Mouse (Mus musculus): Measurements from ENCODE around the gene Pard3b.
A peak's percentile ranks its signal among the peaks of the same experiment; 100 is the strongest.

Gene Pard3b

GRCm38 (mm10) chr1:62664960-62665645 lies 1026.5 kb downstream of the Pard3b start:
- peak; percentile 86 for DNase-seq

- no peak for DNase-seq
Measured at GRCm38 (mm10) chr1:62665771-62666730, 1027.4 kb downstream of the Pard3b start.

GRCm38 (mm10) chr1:62666780-62667179 lies 1028.2 kb downstream of the Pard3b start:
- DNase-seq = no peak

GRCm38 (mm10) chr1:62678611-62679344 lies 1040.2 kb downstream of the Pard3b start:
- DNase-seq = no peak

GRCm38 (mm10) chr1:62679466-62679865 lies 1040.8 kb downstream of the Pard3b start:
- DNase-seq = peak; percentile 33

GRCm38 (mm10) chr1:62682456-62683385 lies 1044.1 kb downstream of the Pard3b start:
- DNase-seq = no peak

- no peak for DNase-seq
Measured at GRCm38 (mm10) chr1:62683498-62683897, 1044.9 kb downstream of the Pard3b start.

- DNase-seq = no peak
Measured at GRCm38 (mm10) chr1:62687511-62687910, 1048.9 kb downstream of the Pard3b start.

- DNase-seq = no peak
Measured at GRCm38 (mm10) chr1:62691175-62691574, 1052.6 kb downstream of the Pard3b start.

Measured in lung, postnatal 36 days (tissue).